Mouse (Mus musculus) limb, embryonic 14.5 days (tissue): Measurements from ENCODE around the gene Gm20388. TPM values are rescaled to one million over a fixed set of nuclear protein-coding genes. Genes with fewer than 3 reads are reported as not detected.

Experiments used
- ATAC-seq: fragments of 200-750 bp; cut with Nextera tagmentation; 2 replicates; pipeline ENCODE4 v1.8.0; 2017; ENCODE audit warnings: low read depth, moderate number of reproducible peaks, moderate TSS enrichment; ENCODE audit not compliant: low FRiP score
- DNase-seq: peaks from one replicate; pipeline ENCODE4 v3.0.0-alpha.2; 2015; ENCODE audit warnings: low spot score
- H3K27ac ChIP-seq: fragments of 300-500 bp; sonication (generic); replicated peaks from 2 replicates; pipeline ENCODE4 v1.5.1; 2014; ENCODE audit warnings: low read depth, mild to moderate bottlenecking, low read length, moderate library complexity, mixed read lengths
- H3K27me3 ChIP-seq: fragments of 300-500 bp; sonication (generic); 2 replicates; pipeline ENCODE4 v1.6.1; 2014; ENCODE audit warnings: low read length, mixed read lengths; ENCODE audit not compliant: control insufficient read depth, insufficient read depth
- H3K36me3 ChIP-seq: fragments of 300-500 bp; sonication (generic); 2 replicates; pipeline ENCODE4 v1.6.1; 2014; ENCODE audit warnings: mild to moderate bottlenecking, low read length, moderate library complexity, mixed read lengths; ENCODE audit not compliant: control insufficient read depth, insufficient read depth
- H3K4me1 ChIP-seq: fragments of 300-500 bp; sonication (generic); 2 replicates; pipeline ENCODE4 v1.6.1; 2014; ENCODE audit warnings: antibody characterized with exemption, low read length, mixed read lengths; ENCODE audit not compliant: control insufficient read depth, insufficient read depth
- H3K4me2 ChIP-seq: fragments of 300-500 bp; sonication (generic); replicated peaks from 2 replicates; pipeline ENCODE4 v1.6.1; 2014; ENCODE audit warnings: low read depth, mild to moderate bottlenecking, low read length, moderate library complexity; ENCODE audit not compliant: severe bottlenecking
- H3K4me3 ChIP-seq: fragments of 300-500 bp; sonication (generic); replicated peaks from 2 replicates; pipeline ENCODE4 v1.5.1; 2014; ENCODE audit warnings: low read length
- H3K9ac ChIP-seq: fragments of 300-500 bp; sonication (generic); 2 replicates; pipeline ENCODE4 v1.6.1; 2014; ENCODE audit warnings: mild to moderate bottlenecking, low read depth, low read length, moderate library complexity; ENCODE audit not compliant: severe bottlenecking
- H3K9me3 ChIP-seq: fragments of 300-500 bp; sonication (generic); 2 replicates; pipeline ENCODE4 v1.6.1; 2016; ENCODE audit warnings: low read length; ENCODE audit not compliant: control insufficient read depth
- POLR2A ChIP-seq: fragments of 200-500 bp; IDR thresholded peaks from 2 replicates; pipeline ENCODE4 v1.8.0; 2012; ENCODE audit warnings: inconsistent platforms, mild to moderate bottlenecking, moderate library complexity, borderline replicate concordance; ENCODE audit not compliant: insufficient read depth, insufficient read length; ENCODE audit errors: extremely low read depth
- WGBS: fragments of 180-500 bp; shearing (Covaris S2); extraction: QIAGEN DNeasy Blood & Tissue Kit; methylation state at CpG from one replicate; pipeline ENCODE4 v1.1.7; 2014; 5-methylcytosine and 5-hydroxymethylcytosine counted together
- polyA plus RNA-seq, 2 experiments: library from polyadenylated mRNA; depleted of rRNA in 1 of 2; stranded (reverse) in 1 of 2; unstranded in 1 of 2; fragments of >200 nt; fragmentation: Nextera tagmentation in 1 of 2; extraction: Ambion mirVana in 1 of 2; gene quantifications; 2 replicates each; pipeline versions ENCODE4 v1.2.1 to v1.2.3; 2012 to 2014

Gm20388 gene
- polyA plus RNA-seq, 2 experiments, result 1.9 to 49.9 TPM

- Histone ChIP-seq H3K4me3 (no peak overlapping the region), H3K4me2 (no peak overlapping the region), H3K9me3 (no peaks in the 10 kb centered on the region), H3K4me1 (no peaks in the 10 kb centered on the region), H3K9ac (no peak overlapping the region), H3K36me3 (no peaks in the 10 kb centered on the region), H3K27me3 (no peaks in the 10 kb centered on the region), H3K27ac (no peak overlapping the region)
- TF ChIP-seq POLR2A, result no peak
- DNase-seq, result no peak
- WGBS, result 63% methylated on average over 3 of the region's 3 CpGs
- ATAC-seq, result no peak
Observed at GRCm38 (mm10) chr8:123847546-123847945, 3936.9 kb downstream of the Gm20388 start.

DNA sequence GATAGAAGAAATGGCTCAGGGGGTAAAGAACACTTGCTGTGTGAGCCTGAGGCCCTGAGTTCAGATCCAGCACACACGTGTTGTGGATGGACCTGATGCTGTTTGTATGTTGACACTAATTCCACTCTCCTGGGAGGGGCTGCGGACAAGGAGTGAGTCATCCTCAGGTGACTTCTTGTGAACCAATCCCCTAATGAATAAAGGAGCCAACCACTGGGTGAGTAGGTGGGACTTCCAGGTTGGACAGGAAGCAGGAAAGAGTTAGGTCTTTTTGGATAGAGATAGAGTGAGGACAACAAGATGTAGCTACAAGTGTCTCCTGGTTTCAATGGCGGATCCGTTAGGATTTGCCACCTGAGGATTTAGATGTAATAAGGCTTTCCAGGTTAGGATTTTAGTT lies 3938.7 kb downstream of the Gm20388 start:
- DNase-seq (no peak), ATAC-seq (no peak)
- Histone ChIP-seq H3K27ac (no peak overlapping the region), H3K4me1 (no peaks in the 10 kb centered on the region), H3K4me2 (no peak overlapping the region), H3K27me3 (no peaks in the 10 kb centered on the region), H3K9ac (no peak overlapping the region), H3K9me3 (no peaks in the 10 kb centered on the region), H3K36me3 (no peaks in the 10 kb centered on the region), H3K4me3 (no peak overlapping the region)
- TF ChIP-seq POLR2A, result no peak
- WGBS, result 85% methylated on average over 4 of the region's 4 CpGs

- Histone ChIP-seq H3K36me3 (no peaks in the 10 kb centered on the region), H3K4me3 (no peak overlapping the region), H3K4me2 (no peak overlapping the region), H3K27ac (no peak overlapping the region), H3K9ac (no peak overlapping the region), H3K9me3 (no peaks in the 10 kb centered on the region), H3K4me1 (no peaks in the 10 kb centered on the region), H3K27me3 (no peaks in the 10 kb centered on the region)
- ATAC-seq (no peak), DNase-seq (no peak)
- TF ChIP-seq POLR2A, result no peak
- 46% methylated on average over 5 of the region's 5 CpGs for WGBS
Observed at GRCm38 (mm10) chr8:123851590-123851989, 3940.9 kb downstream of the Gm20388 start.

DNA sequence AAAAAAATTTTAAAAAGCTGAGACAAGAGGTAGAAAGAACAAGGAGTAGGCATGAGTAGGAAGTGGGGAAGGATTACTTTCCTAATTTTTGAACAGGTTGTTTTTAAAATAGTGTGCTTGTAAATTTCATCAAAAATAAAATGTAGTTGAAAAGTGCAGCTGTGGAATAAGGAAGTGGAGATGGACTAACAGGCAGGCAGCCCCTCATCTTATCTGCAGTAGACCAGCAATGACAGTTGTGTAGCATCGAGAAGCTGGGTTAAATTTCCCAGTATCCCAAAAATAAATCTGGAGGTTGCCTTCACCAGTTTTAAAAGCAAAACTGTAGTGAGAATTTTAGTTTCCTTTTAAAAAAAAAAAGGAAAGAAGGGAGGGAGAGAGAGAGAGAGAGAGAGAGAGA lies 3943.6 kb downstream of the Gm20388 start:
- Histone ChIP-seq H3K9ac (no peak overlapping the region), H3K9me3 (no peaks in the 10 kb centered on the region), H3K4me2 (no peak overlapping the region), H3K4me3 (no peak overlapping the region), H3K27me3 (no peaks in the 10 kb centered on the region), H3K36me3 (no peaks in the 10 kb centered on the region), H3K4me1 (0 out of 2 replicates have a peak, but pooled peaks cover 4% of the 10 kb centered on the region), H3K27ac (no peak overlapping the region)
- WGBS, result 100% methylated on average over 1 of the region's 1 CpGs
- ATAC-seq (no peak), DNase-seq (no peak)
- no peak for TF ChIP-seq POLR2A

GRCm38 (mm10) chr8:123854733-123855475 lies 3944.3 kb downstream of the Gm20388 start:
- no peak overlapping the region for H3K4me2 ChIP-seq
- H3K36me3 ChIP-seq, result no peaks in the 10 kb centered on the region
- H3K4me3 ChIP-seq, result no peak overlapping the region
- ATAC-seq, result no peak
- H3K27ac ChIP-seq, result no peak overlapping the region
- WGBS, result 85% methylated on average over 9 of the region's 9 CpGs
- TF ChIP-seq POLR2A, result no peak
- no peak overlapping the region for H3K9ac ChIP-seq
- H3K4me1 ChIP-seq, result 0 out of 2 replicates have a peak, but pooled peaks cover 4% of the 10 kb centered on the region
- H3K9me3 ChIP-seq, result no peaks in the 10 kb centered on the region
- no peak for DNase-seq
- no peaks in the 10 kb centered on the region for H3K27me3 ChIP-seq
